Mouse (Mus musculus) layer of hippocampus, postnatal 25 days (tissue): ENCODE measurements at regions not wholly inside any gene's neighbourhood (a gene's known extent, or its start where the extent isn't known, plus 50 kb on each side); places are given as distances from the start of the nearest gene placed in this dataset.

Experiments
- DNase-seq, 2 experiments: peaks; one replicate each; pipeline ENCODE4 v3.0.0; 2022; ENCODE audit warnings: mixed read lengths in 2 of 2, low spot score in 1 of 2; ENCODE audit errors: extremely low spot score in 1 of 2

DNA sequence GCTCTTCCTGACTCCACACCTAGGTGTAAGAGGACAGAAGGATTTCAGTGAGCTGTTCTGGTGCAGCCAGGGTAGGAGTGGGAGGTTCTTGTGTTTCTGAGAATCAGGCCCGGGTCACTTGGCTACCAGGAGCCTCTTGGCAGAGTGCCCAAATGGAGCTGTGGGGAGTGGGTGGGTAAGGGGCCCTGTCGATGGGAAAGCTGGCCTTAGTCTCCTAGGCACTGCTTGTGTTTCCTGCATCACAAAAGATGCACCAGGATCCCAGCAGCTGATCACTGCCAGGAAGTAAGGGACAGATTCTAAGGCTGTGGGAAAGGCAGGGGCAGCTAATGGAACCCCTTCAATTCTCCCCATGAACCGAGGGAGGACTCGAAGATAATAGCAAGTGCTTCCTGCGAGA is 107.1 kb upstream of the Pard3b start:
- DNase-seq: no peak

DNA sequence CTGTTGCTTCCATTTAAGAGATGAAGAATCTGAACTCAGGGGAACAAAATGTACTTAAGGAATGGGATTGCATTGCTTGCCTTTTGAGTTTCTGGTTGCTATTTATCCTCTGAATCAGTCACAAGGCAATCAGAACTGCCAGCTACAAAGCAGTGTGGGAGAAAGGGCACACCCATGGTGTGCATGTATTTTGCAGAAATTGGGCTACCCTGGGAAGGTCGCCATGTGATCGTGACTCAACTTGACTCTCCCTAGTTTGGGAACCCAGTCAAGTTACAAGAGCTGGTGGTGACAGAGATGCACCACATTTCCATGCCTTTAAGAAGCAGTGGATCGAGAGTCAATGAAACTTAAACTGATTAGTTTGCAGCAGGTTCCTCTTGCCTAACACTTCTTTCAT is 98.5 kb upstream of the Pard3b start:
- no peak for DNase-seq

DNA sequence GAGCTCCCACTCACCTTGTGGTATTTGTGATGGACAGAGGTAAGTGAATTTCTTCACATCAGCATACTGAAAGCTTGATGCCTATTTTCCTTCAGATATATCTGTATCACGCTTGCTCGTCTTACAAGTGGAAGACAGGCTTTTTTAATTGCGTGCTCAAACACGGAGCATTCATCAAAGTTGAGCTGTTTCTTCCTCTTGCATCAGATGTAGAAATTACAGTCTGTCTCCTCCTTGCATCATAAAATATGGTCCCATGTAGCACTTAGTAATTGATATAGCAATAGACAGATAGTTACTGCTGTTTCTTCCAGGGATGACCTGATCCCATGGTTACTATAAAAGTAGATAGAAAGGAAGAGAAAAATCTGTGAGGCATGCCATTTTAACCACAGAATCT is 97.5 kb upstream of the Pard3b start:
- no peak for DNase-seq

GRCm38 (mm10) chr1:61552577-61553517 is 85.8 kb upstream of the Pard3b start:
- DNase-seq: peak; percentile 27 to 38

DNA sequence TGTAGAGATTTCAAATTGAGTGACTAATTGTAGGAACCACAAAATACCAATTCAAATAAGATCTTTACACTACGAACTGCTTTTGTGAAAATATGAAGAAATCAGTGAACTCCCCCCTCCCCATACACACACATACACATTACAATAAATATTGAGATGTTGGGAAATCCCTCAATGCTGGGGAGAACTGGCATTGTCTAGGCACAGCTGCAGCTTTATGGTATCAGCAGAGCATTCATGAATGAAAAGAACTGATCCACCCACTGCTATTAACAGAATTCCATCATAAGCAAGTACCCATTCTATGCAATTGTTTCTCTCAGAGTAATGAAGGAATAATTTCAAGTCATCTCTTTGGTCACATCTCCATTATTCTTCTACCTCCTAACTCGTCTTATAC is 79.1 kb upstream of the Pard3b start:
- DNase-seq: no peak

GRCm38 (mm10) chr1:61562091-61562490 is 76.5 kb upstream of the Pard3b start:
- DNase-seq: no peak

GRCm38 (mm10) chr1:61565471-61565870 is 73.2 kb upstream of the Pard3b start:
- DNase-seq: no peak

- DNase-seq: no peak
Observed at GRCm38 (mm10) chr1:61574276-61574675, 64.3 kb upstream of the Pard3b start.

- DNase-seq: no peak
Observed at GRCm38 (mm10) chr1:61576758-61577157, 61.9 kb upstream of the Pard3b start.

DNA sequence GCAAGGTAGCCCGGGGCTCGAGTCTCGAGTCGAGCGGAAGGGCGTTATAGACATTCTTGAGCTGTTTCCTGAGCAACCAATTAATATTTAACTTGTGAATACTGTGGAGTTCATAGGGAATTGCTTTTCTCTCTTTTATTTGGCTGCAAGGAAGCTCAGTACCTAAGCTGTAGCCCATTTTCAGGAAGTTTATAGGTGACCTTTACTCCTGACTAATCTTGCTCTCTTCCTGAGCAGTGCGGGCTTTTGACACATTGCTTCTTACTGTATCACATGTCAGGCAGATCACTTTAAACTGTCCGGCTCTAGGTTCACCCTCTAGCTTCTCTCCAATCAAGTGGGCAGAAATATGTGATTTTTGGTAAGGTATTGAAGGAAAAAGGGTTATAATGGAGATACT is 51.4 kb upstream of the Pard3b start:
- DNase-seq: no peak
